Mouse (Mus musculus): ENCODE data around the gene Cd4. TPM values are rescaled to one million over a fixed set of nuclear protein-coding genes. Genes with fewer than 3 reads are reported as not detected.

Cd4 gene
- polyA plus RNA-seq, 1 experiment from 2014 or later, result 0.36 TPM

DNA sequence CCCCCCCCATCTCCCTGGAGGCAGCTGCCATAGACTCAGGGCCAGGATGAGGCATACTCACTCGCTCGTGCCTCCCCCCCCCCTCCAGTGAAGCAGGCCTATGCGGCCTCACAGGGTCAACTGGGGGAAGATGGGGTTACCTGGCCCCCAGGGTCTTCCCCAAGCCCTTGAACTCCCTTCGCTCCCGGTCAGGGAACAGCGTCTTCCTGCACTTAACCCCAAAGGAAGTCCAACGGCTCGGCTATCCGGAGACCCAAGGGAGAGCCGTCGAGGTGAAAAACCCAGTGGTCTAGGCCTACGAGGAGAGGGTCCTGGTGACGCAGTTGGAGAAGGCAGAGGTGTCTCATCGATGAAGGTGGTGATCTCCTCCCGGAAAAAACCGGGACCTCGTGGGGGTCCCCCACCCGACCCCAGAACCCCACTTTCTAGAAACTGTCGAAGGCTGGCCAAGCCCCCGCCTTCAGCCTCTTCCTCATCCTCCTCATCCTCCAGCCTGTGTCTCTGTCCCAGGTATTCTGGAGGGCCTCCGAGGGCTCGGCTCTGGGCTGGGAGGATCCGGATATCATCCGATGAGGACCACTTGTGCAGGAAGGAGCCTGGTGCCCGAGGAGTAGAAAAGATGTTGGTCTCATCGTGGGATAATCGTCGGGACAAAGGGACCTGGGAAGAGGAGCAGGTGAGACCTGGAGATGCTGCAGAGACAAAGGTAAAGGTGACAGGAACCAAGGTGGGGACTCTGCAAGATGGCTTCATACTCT, 29.3 kb downstream of the Cd4 start:
- no peak overlapping the region for H3K9ac ChIP-seq

DNA sequence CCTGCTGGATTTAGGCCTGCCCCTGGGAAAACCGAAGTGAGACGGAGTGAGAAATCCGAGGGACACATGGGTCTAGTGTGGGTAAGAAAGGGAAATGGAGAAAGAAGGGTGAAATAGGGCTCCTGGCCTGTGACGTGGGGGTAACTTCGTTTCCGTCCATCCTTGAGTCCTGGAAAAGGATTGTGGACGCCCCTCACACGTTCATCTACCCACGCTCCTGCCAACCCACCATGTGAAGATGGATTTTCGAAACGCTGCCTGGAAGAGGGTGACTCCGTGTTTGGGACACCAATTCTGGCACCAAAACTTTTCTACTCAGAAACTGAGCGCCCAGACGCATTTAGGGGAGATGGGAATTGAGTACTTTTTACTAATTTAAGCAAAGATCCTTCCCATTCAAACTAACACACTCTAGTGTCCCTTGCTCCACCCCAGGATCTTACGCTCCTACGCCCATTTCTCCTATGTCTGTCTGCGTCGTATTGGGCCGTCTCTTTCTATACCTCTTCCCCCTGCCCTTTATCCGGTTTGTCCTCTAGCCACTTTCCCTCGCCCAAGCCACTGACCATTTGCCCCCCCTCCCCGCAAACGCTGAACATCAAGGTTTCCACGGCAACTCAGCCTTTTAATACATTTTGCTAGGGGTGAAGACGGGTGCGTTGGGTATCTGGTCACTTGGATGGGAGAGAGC, 30.0 kb downstream of the Cd4 start:
- H3K9ac ChIP-seq, result peak overlapping the region; percentile 21; the same call in 1 of the 2 replicates
- peaks cover 57% of the 10 kb centered on the region for H3K4me1 ChIP-seq
- peak overlapping the region; percentile 76 for H3K4me2 ChIP-seq (replicated peaks)
- peaks cover 18% of the 10 kb centered on the region for H3K36me3 ChIP-seq
- ATAC-seq (ENCODE audit: insufficient number of reproducible peaks, low FRiP score, low TSS enrichment, low read depth), result no peak
- H3K27ac ChIP-seq (replicated peaks), result peak overlapping the region; percentile 98
- H3K27me3 ChIP-seq, result no peaks in the 10 kb centered on the region; the same call in 1 of the 2 replicates
- WGBS, result 21% methylated on average over 26 of the region's 26 CpGs
- H3K4me3 ChIP-seq (replicated peaks), result peak overlapping the region; percentile 85
- H3K9me3 ChIP-seq (replicated peaks), result no peaks in the 10 kb centered on the region

More for the DNA sequence above, 29.3 kb downstream of the Cd4 start:
- Histone ChIP-seq H3K27ac (replicated peaks) (0 out of 2 replicates have a peak overlapping the region, but pooled peaks have one; percentile 7), H3K4me3 (replicated peaks) (peak overlapping the region; percentile 85; the same call in 1 of the 2 replicates), H3K4me1 (peaks cover 64% of the 10 kb centered on the region), H3K9me3 (replicated peaks) (no peaks in the 10 kb centered on the region), H3K4me2 (replicated peaks) (peak overlapping the region; percentile 76; the same call in 1 of the 2 replicates), H3K27me3 (no peaks in the 10 kb centered on the region; the same call in 1 of the 2 replicates), H3K36me3 (peaks cover 11% of the 10 kb centered on the region)
- WGBS, result 76% methylated on average over 26 of the region's 28 CpGs
- no peak for ATAC-seq (ENCODE audit: insufficient number of reproducible peaks, low FRiP score, low TSS enrichment, low read depth)

DNA sequence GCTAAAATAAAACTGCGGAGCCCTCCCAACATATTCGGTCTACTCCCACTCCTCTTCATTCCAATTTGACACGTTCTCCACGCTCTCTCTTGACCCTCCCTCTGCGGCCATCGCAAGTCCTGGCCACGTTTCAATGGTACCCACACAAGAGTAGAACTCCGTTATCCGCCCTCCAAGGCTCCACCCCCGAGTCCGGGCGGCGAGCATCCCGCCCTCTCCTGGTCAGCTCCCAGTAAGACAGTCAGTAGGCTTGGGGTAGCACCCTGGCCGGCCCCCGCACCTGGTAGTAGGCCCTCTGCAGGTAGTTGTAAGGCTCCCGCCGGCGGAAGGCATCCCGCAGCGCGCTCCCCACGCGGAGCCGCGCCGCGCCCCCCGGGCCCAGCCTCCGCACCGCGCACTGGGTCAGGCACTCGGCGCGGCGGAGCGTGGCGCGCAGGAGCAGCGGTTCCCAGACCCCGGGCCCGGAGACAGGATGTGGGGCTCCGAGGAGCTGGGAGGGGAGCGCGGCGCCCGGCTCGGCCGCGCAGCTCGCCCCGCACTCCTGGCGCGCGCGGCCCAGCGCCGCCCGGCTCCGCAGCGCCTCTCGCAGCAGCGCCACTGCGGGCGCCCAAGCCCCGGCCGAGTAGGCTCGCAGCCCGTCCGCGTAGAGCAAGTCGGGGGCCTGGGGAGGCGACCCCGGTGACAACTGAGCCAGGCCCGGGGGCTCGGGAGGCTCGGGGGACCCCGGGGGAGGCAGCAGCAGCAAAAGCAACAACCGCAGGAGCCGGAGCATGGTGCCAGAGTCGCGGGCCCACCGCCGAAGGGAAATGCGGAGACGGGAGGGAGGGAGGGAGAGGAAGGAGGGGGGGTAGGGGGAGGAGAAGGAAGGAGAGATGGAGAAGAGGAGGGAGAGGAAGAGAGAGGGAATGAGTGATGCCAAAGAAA, 30.8 kb downstream of the Cd4 start, which contains the start of gene P3h3:
Gene P3h3 (minus strand): TSS at position 837 of the 924 bp plus-strand sequence.
- H3K27ac ChIP-seq (replicated peaks), result peak within 1 kb of the TSS; percentile 98
- H3K36me3 ChIP-seq, result peaks cover 26% of the 10 kb centered on the region
- peak within 1 kb of the TSS; percentile 94 for H3K9ac ChIP-seq
- peak within 1 kb of the TSS; percentile 85 for H3K4me3 ChIP-seq (replicated peaks)
- no peaks in the 10 kb centered on the region for H3K27me3 ChIP-seq
- peak; percentile 86 for ATAC-seq (ENCODE audit: insufficient number of reproducible peaks, low FRiP score, low TSS enrichment, low read depth)
- H3K9me3 ChIP-seq (replicated peaks), result no peaks in the 10 kb centered on the region
- under 1% methylated on average over 86 of the region's 86 CpGs for WGBS
- peak within 1 kb of the TSS; percentile 76 for H3K4me2 ChIP-seq (replicated peaks)
- peaks cover 49% of the 10 kb centered on the region for H3K4me1 ChIP-seq

DNA sequence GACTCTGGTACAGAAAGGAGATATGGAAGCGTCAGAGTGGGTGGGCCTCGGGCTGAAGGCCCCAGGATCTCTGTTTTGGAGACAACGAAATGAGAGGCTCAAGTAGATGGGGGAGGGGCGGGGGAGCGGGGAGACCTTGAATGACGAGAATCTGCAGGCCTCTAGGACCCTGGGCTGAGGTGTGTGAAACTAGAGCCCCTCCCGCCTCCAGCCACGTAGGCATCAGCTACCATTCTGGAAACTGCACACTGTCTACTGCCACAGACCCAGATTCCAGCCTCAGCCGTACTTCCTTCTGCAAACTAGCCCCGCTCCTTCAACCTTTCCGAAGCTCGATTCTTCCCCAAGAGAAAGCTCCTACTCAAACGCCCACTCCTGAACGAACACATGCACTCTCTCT, 31.7 kb downstream of the Cd4 start:
- peak overlapping the region; percentile 94 for H3K9ac ChIP-seq
- no peaks in the 10 kb centered on the region for H3K9me3 ChIP-seq (replicated peaks)

DNA sequence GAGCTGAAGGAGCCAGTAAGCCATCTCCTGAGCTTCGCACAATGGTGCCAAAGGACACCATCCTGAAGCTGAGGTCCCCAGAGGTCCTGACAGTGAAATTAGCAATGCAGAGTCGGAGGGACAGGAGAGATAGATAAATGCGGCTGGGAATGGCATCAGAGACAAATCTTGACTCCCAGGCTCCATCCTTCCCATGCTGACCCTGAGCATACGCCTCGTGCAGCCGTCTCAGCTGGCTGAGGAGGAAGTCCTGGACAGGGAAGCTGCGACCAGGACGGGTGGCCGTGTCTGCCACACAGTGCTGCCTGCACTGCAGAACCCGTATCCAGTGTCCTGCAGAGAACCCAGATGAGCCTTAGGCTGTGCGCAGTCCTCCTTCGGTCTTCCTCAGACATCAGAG, 33.4 kb downstream of the Cd4 start:
- WGBS, result 73% methylated on average over 12 of the region's 12 CpGs
- H3K9me3 ChIP-seq (replicated peaks), result no peaks in the 10 kb centered on the region
- no peak overlapping the region for H3K9ac ChIP-seq
- no peaks in the 10 kb centered on the region for H3K27me3 ChIP-seq
- 0 out of 2 replicates have a peak overlapping the region, but pooled peaks have one; percentile 4 for H3K27ac ChIP-seq (replicated peaks)
- H3K4me1 ChIP-seq, result peaks cover 30% of the 10 kb centered on the region
- H3K4me3 ChIP-seq (replicated peaks), result no peak overlapping the region
- peaks cover 42% of the 10 kb centered on the region for H3K36me3 ChIP-seq
- ATAC-seq (ENCODE audit: insufficient number of reproducible peaks, low FRiP score, low TSS enrichment, low read depth), result no peak
- no peak overlapping the region for H3K4me2 ChIP-seq (replicated peaks)

More for the DNA sequence above, 31.7 kb downstream of the Cd4 start:
- Histone ChIP-seq H3K4me3 (replicated peaks) (peak overlapping the region; percentile 85), H3K27me3 (no peaks in the 10 kb centered on the region), H3K36me3 (peaks cover 34% of the 10 kb centered on the region), H3K4me2 (replicated peaks) (peak overlapping the region; percentile 76), H3K4me1 (peaks cover 41% of the 10 kb centered on the region), H3K27ac (replicated peaks) (peak overlapping the region; percentile 98)
- WGBS, result 2% methylated on average over 14 of the region's 14 CpGs
- peak; percentile 68 for ATAC-seq (ENCODE audit: insufficient number of reproducible peaks, low FRiP score, low TSS enrichment, low read depth)

DNA sequence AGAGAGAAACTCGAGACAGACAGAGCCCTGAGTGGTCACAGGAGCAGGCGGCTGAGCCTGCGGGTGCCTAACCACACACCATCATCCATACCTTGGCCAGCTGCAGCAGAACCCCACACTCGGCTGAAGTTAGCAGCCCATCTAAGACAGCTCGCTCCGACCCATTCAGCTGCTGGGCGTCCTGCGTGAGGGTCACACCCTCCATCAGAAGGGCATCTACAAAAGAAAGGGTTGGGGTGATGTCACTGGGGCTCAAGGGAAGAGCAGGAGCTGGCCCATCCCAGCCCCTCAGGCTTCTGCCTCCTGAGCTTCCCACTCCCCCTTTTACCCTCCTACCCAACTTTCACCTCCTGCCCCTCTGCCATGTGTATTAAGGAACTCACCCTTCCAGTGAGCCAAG, 37.5 kb downstream of the Cd4 start:
- ATAC-seq (ENCODE audit: insufficient number of reproducible peaks, low FRiP score, low TSS enrichment, low read depth), result no peak
- 63% methylated on average over 8 of the region's 8 CpGs for WGBS
- no peaks in the 10 kb centered on the region for H3K27me3 ChIP-seq
- no peak overlapping the region for H3K27ac ChIP-seq (replicated peaks)
- H3K9ac ChIP-seq, result no peak overlapping the region
- H3K9me3 ChIP-seq (replicated peaks), result no peaks in the 10 kb centered on the region
- no peak overlapping the region for H3K4me3 ChIP-seq (replicated peaks)
- H3K4me2 ChIP-seq (replicated peaks), result no peak overlapping the region
- H3K4me1 ChIP-seq, result 0 out of 2 replicates have a peak, but pooled peaks cover 3% of the 10 kb centered on the region
- H3K36me3 ChIP-seq, result peaks cover 49% of the 10 kb centered on the region

DNA sequence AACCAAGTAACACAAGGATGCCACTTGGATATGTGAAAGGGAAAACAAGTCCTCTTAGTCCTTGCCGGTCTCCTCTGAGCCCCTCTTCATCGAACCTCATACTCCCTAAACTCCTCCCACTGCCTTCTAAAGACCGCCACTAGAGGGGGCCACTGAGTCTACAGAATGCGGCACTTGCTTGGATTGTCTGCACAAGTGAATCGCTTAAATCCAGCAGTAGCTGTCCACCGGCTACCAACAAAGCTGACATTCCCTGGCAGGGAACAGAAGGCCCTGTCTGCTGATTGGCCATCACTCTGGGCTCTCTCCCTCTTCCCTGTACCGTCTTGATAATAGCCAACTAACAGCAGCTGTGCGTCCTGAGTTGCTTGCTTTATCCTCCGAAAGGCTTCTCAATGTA, 40.7 kb downstream of the Cd4 start:
- ATAC-seq (ENCODE audit: insufficient number of reproducible peaks, low FRiP score, low TSS enrichment, low read depth), result peak; percentile 64; the same call in 1 of the 2 replicates
- Histone ChIP-seq H3K9me3 (replicated peaks) (no peaks in the 10 kb centered on the region), H3K4me3 (replicated peaks) (no peak overlapping the region), H3K4me1 (0 out of 2 replicates have a peak, but pooled peaks cover 3% of the 10 kb centered on the region), H3K9ac (no peak overlapping the region), H3K36me3 (peaks cover 44% of the 10 kb centered on the region), H3K27me3 (no peaks in the 10 kb centered on the region), H3K27ac (replicated peaks) (no peak overlapping the region), H3K4me2 (replicated peaks) (no peak overlapping the region)
- 9% methylated on average over 9 of the region's 9 CpGs for WGBS

DNA sequence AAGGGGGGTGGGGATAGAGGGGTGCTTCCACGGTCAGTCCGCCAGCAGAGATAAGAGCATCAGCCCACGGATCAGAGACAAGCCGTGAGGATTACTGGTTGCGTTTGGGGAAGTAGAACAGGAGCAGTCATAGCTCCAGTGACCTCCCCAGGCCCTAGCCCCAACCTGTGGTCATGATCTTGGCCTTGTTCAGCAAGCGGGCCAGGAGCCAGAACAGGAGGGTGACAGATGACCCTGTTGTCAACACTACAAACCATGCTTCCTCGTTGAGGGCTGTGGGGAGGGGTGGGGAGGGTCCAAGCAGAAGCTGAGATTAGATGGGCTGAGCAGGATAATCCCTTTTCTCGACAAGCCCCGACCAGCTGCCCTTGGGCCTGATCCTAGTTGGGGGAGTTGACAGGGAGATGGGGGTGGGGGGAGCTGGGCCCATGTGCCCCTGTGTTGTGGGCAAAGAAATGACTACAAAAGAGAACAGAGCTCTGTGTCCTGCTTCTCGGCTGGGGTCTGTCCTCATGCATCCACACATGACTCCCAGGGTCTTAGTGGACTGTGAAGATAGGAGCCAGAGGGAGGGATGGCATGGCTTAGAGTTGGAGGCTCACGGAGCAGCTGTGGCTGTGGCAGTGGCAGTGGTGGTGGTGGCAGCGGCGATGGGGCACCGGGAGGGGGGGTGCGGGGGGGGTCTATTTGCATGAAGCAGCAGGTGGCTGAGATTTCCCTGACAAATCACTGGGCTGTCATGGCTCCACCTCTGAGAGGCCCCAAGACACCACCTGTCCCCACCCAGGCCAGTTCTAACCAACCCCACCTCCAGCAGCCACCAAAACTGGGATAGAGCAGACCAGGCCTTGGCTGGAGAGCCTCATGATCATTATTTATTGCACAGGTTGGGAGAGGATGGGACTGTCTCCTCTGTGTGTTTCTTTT, 47.5 kb downstream of the Cd4 start, which contains the start of gene Gnb3:
Gene Gnb3 (minus strand): TSS at position 35 of the 927 bp plus-strand sequence.
- Histone ChIP-seq H3K9me3 (replicated peaks) (no peaks in the 10 kb centered on the region), H3K4me2 (replicated peaks) (0 out of 2 replicates have a peak within 1 kb of the TSS, but pooled peaks have one; percentile 12), H3K36me3 (peaks cover 27% of the 10 kb centered on the region; the same call in 1 of the 2 replicates), H3K27me3 (no peaks in the 10 kb centered on the region), H3K4me1 (peaks cover 6% of the 10 kb centered on the region), H3K27ac (replicated peaks) (no peak within 1 kb of the TSS), H3K4me3 (replicated peaks) (no peak within 1 kb of the TSS), H3K9ac (no peak within 1 kb of the TSS)
- WGBS, result 26% methylated on average over 15 of the region's 15 CpGs
- ATAC-seq (ENCODE audit: insufficient number of reproducible peaks, low FRiP score, low TSS enrichment, low read depth), result peak; percentile 18; the same call in 1 of the 2 replicates

DNA sequence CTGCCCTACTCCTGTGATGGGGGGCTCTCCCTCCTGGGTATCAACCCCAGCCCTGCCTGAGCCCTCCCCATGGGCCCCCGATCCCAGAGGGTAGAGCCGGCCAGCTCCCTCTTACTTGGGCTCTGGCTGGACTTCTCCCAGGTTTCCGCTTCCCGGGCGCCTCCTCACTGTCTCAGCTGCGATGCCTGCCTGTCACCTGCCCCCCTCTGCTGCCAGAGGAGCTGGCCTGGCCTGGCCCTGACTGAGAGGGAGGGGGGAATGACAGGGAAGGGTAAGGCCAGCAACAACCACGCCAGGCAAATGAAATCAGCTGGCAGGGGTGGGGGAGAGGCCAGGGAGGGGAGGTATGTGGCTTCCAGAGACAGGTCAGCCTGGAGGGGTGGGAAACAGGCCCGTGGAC, 48.2 kb downstream of the Cd4 start:
- Histone ChIP-seq H3K4me2 (replicated peaks) (0 out of 2 replicates have a peak overlapping the region, but pooled peaks have one; percentile 12), H3K27me3 (no peaks in the 10 kb centered on the region), H3K4me3 (replicated peaks) (no peak overlapping the region), H3K36me3 (peaks cover 20% of the 10 kb centered on the region; the same call in 1 of the 2 replicates), H3K4me1 (peaks cover 6% of the 10 kb centered on the region), H3K27ac (replicated peaks) (no peak overlapping the region), H3K9me3 (replicated peaks) (no peaks in the 10 kb centered on the region), H3K9ac (no peak overlapping the region)
- WGBS, result 12% methylated on average over 8 of the region's 8 CpGs
- no peak for ATAC-seq (ENCODE audit: insufficient number of reproducible peaks, low FRiP score, low TSS enrichment, low read depth)

DNA sequence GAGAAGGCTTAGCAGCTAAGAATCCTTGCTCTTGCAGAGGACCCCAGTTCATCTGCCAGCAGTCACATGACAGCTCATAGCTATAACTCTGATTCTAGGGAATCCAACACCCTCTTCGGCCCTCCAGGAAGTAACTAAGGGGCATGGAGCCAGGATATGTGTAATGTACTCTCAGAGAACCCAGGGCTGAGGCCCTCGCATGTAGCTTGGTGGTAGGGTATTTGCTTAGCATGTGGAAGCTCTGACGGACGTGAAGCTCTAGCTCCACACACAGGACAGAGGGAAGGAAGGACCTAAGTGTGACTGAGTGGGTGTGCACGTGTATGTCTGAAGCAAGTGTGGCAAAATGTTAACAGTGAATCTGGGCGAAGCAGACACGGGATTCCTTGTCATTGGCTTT, 51.6 kb downstream of the Cd4 start:
- WGBS, result 66% methylated on average over 7 of the region's 7 CpGs
- Histone ChIP-seq H3K27me3 (no peaks in the 10 kb centered on the region), H3K4me3 (replicated peaks) (no peak overlapping the region), H3K4me2 (replicated peaks) (no peak overlapping the region), H3K9me3 (replicated peaks) (no peaks in the 10 kb centered on the region), H3K27ac (replicated peaks) (no peak overlapping the region), H3K9ac (no peak overlapping the region), H3K4me1 (peaks cover 13% of the 10 kb centered on the region), H3K36me3 (peaks cover 22% of the 10 kb centered on the region)
- no peak for ATAC-seq (ENCODE audit: insufficient number of reproducible peaks, low FRiP score, low TSS enrichment, low read depth)
